Mouse (Mus musculus) limb, embryonic 13.5 days (tissue): ENCODE results near the gene Trim65. TPM values are rescaled to one million over a fixed set of nuclear protein-coding genes. Genes with fewer than 3 reads are reported as not detected.
A peak's percentile ranks its signal among the peaks of the same experiment; 100 is the strongest.

Source experiments
- ATAC-seq: fragments of 200-750 bp; cut with Nextera tagmentation; 2 replicates; pipeline ENCODE4 v1.8.0; 2017; ENCODE audit warnings: low read depth, moderate number of reproducible peaks, moderate TSS enrichment; ENCODE audit not compliant: low FRiP score
- H3K27ac ChIP-seq: fragments of 300-500 bp; sonication (generic); 2 replicates; pipeline ENCODE4 v1.5.1; 2015; ENCODE audit warnings: inconsistent platforms, mild to moderate bottlenecking, moderate library complexity
- H3K27me3 ChIP-seq: fragments of 300-500 bp; sonication (generic); 2 replicates; pipeline ENCODE4 v1.6.1; 2015; ENCODE audit warnings: mild to moderate bottlenecking, inconsistent platforms
- H3K36me3 ChIP-seq: fragments of 300-500 bp; sonication (generic); 2 replicates; pipeline ENCODE4 v1.6.1; 2015; ENCODE audit warnings: inconsistent platforms, mild to moderate bottlenecking, moderate library complexity
- H3K4me1 ChIP-seq: fragments of 300-500 bp; sonication (generic); 2 replicates; pipeline ENCODE4 v1.6.1; 2015; ENCODE audit warnings: inconsistent platforms
- H3K4me2 ChIP-seq: fragments of 300-500 bp; sonication (generic); replicated peaks from 2 replicates; pipeline ENCODE4 v1.6.1; 2015; ENCODE audit warnings: inconsistent platforms, mild to moderate bottlenecking, moderate library complexity
- H3K4me3 ChIP-seq: fragments of 300-500 bp; sonication (generic); 2 replicates; pipeline ENCODE4 v1.5.1; 2015; ENCODE audit warnings: moderate library complexity, mild to moderate bottlenecking, inconsistent platforms
- H3K9ac ChIP-seq: fragments of 300-500 bp; sonication (generic); 2 replicates; pipeline ENCODE4 v1.6.1; 2015; ENCODE audit warnings: mild to moderate bottlenecking, inconsistent platforms
- H3K9me3 ChIP-seq: fragments of 300-500 bp; sonication (generic); 2 replicates; pipeline ENCODE4 v1.6.1; 2016; ENCODE audit warnings: inconsistent platforms
- WGBS: fragments of 180-500 bp; shearing (Covaris S2); methylation state at CpG from one replicate; pipeline ENCODE4 v1.1.7; 2015; 5-methylcytosine and 5-hydroxymethylcytosine counted together
- polyA plus RNA-seq: library from polyadenylated mRNA; unstranded; fragments of >200 nt; fragmentation: Nextera tagmentation; extraction: Ambion mirVana; gene quantifications from 2 replicates; pipeline ENCODE4 v1.2.1, GENCODE M21; 2015

Trim65 gene
- polyA plus RNA-seq, 1 experiment from 2014 or later = 3.2 TPM

- Histone ChIP-seq H3K27ac (no peak overlapping the region), H3K27me3 (no peaks in the 10 kb centered on the region), H3K4me1 (peaks cover 2% of the 10 kb centered on the region), H3K9ac (peak overlapping the region; percentile 35; the same call in 1 of the 2 replicates), H3K4me3 (no peak overlapping the region), H3K9me3 (no peaks in the 10 kb centered on the region), H3K4me2 (no peak overlapping the region), H3K36me3 (peaks cover 84% of the 10 kb centered on the region)
- ATAC-seq = no peak
- WGBS = 65% methylated on average over 12 of the region's 12 CpGs
Observed at GRCm38 (mm10) chr11:116161312-116161711, 30.4 kb upstream of the Trim65 start.

- Histone ChIP-seq H3K36me3 (peaks cover 100% of the 10 kb centered on the region), H3K9ac (no peak overlapping the region), H3K27ac (no peak overlapping the region), H3K4me1 (no peaks in the 10 kb centered on the region), H3K27me3 (no peaks in the 10 kb centered on the region), H3K9me3 (no peaks in the 10 kb centered on the region), H3K4me2 (no peak overlapping the region), H3K4me3 (no peak overlapping the region)
- ATAC-seq = no peak
- WGBS = 100% methylated on average over 2 of the region's 2 CpGs
Observed at GRCm38 (mm10) chr11:116150960-116151359, 20.0 kb upstream of the Trim65 start.

- no peaks in the 10 kb centered on the region for H3K27me3 ChIP-seq
- no peak overlapping the region for H3K27ac ChIP-seq
- H3K4me3 ChIP-seq = no peak overlapping the region
- H3K36me3 ChIP-seq = peaks cover 100% of the 10 kb centered on the region
- no peak overlapping the region for H3K4me2 ChIP-seq
- 77% methylated on average over 6 of the region's 6 CpGs for WGBS
- no peaks in the 10 kb centered on the region for H3K4me1 ChIP-seq
- H3K9me3 ChIP-seq = no peaks in the 10 kb centered on the region
- no peak overlapping the region for H3K9ac ChIP-seq
- ATAC-seq = no peak
Observed at GRCm38 (mm10) chr11:116149341-116149740, 18.4 kb upstream of the Trim65 start.

GRCm38 (mm10) chr11:116148761-116149221, 17.9 kb upstream of the Trim65 start:
- no peaks in the 10 kb centered on the region for H3K27me3 ChIP-seq
- no peak overlapping the region for H3K27ac ChIP-seq
- H3K9ac ChIP-seq = no peak overlapping the region
- 50% methylated on average over 20 of the region's 20 CpGs for WGBS
- H3K36me3 ChIP-seq = peaks cover 100% of the 10 kb centered on the region
- H3K9me3 ChIP-seq = no peaks in the 10 kb centered on the region
- H3K4me2 ChIP-seq = no peak overlapping the region
- H3K4me1 ChIP-seq = no peaks in the 10 kb centered on the region
- no peak overlapping the region for H3K4me3 ChIP-seq
- no peak for ATAC-seq

GRCm38 (mm10) chr11:116146294-116146985, 15.5 kb upstream of the Trim65 start:
- no peak overlapping the region for H3K4me3 ChIP-seq
- 74% methylated on average over 25 of the region's 25 CpGs for WGBS

GRCm38 (mm10) chr11:116145481-116146293, 14.8 kb upstream of the Trim65 start:
- H3K27ac ChIP-seq = no peak overlapping the region
- WGBS = 63% methylated on average over 18 of the region's 18 CpGs
- H3K36me3 ChIP-seq = peaks cover 95% of the 10 kb centered on the region
- H3K4me2 ChIP-seq = no peak overlapping the region
- 0 out of 2 replicates have a peak overlapping the region, but pooled peaks have one; percentile 21 for H3K9ac ChIP-seq
- ATAC-seq = no peak
- H3K4me3 ChIP-seq = no peak overlapping the region
- no peaks in the 10 kb centered on the region for H3K4me1 ChIP-seq
- H3K27me3 ChIP-seq = no peaks in the 10 kb centered on the region
- H3K9me3 ChIP-seq = no peaks in the 10 kb centered on the region

More at GRCm38 (mm10) chr11:116146294-116146985, 15.5 kb upstream of the Trim65 start:
- Histone ChIP-seq H3K4me2 (no peak overlapping the region), H3K4me1 (no peaks in the 10 kb centered on the region), H3K9me3 (no peaks in the 10 kb centered on the region), H3K27ac (no peak overlapping the region; the same call in 1 of the 2 replicates), H3K9ac (no peak overlapping the region), H3K36me3 (peaks cover 99% of the 10 kb centered on the region), H3K27me3 (no peaks in the 10 kb centered on the region)
- no peak for ATAC-seq

- H3K36me3 ChIP-seq = peaks cover 73% of the 10 kb centered on the region
- peaks cover 7% of the 10 kb centered on the region for H3K4me1 ChIP-seq
Observed at GRCm38 (mm10) chr11:116143468-116143867, 12.5 kb upstream of the Trim65 start.

GRCm38 (mm10) chr11:116142211-116142991, 11.5 kb upstream of the Trim65 start:
- Histone ChIP-seq H3K9ac (no peak overlapping the region), H3K9me3 (no peaks in the 10 kb centered on the region), H3K36me3 (peaks cover 62% of the 10 kb centered on the region), H3K4me1 (peaks cover 15% of the 10 kb centered on the region), H3K4me2 (no peak overlapping the region), H3K4me3 (no peak overlapping the region), H3K27ac (no peak overlapping the region; the same call in 1 of the 2 replicates), H3K27me3 (no peaks in the 10 kb centered on the region)
- no peak for ATAC-seq
- WGBS = 71% methylated on average over 10 of the region's 10 CpGs

More at GRCm38 (mm10) chr11:116143468-116143867, 12.5 kb upstream of the Trim65 start:
- Histone ChIP-seq H3K9me3 (no peaks in the 10 kb centered on the region), H3K4me2 (no peak overlapping the region), H3K27me3 (no peaks in the 10 kb centered on the region), H3K9ac (no peak overlapping the region), H3K4me3 (no peak overlapping the region), H3K27ac (no peak overlapping the region)
- ATAC-seq = no peak
- 88% methylated on average over 3 of the region's 3 CpGs for WGBS

GRCm38 (mm10) chr11:116138468-116139138, 7.7 kb upstream of the Trim65 start, which contains the start of gene Mrpl38:
Mrpl38 (minus strand) TSS chr11:116138868.
- Histone ChIP-seq H3K9me3 (no peaks in the 10 kb centered on the region), H3K27ac (peak within 1 kb of the TSS; percentile 79), H3K4me1 (peaks cover 21% of the 10 kb centered on the region), H3K4me3 (peak within 1 kb of the TSS; percentile 92), H3K4me2 (peak within 1 kb of the TSS; percentile 77), H3K27me3 (no peaks in the 10 kb centered on the region), H3K9ac (peak within 1 kb of the TSS; percentile 84), H3K36me3 (peaks cover 49% of the 10 kb centered on the region)
- WGBS = under 1% methylated on average over 60 of the region's 60 CpGs
- peak; percentile 96 for ATAC-seq

- peak overlapping the region; percentile 84 for H3K9ac ChIP-seq
- peaks cover 21% of the 10 kb centered on the region for H3K4me1 ChIP-seq
- H3K36me3 ChIP-seq = peaks cover 49% of the 10 kb centered on the region
- peak overlapping the region; percentile 77 for H3K4me2 ChIP-seq
- WGBS = 1% methylated on average over 20 of the region's 20 CpGs
- no peak for ATAC-seq
- H3K9me3 ChIP-seq = no peaks in the 10 kb centered on the region
- H3K4me3 ChIP-seq = peak overlapping the region; percentile 92
- H3K27me3 ChIP-seq = no peaks in the 10 kb centered on the region
- H3K27ac ChIP-seq = peak overlapping the region; percentile 79
Observed at GRCm38 (mm10) chr11:116138096-116138467, 7.2 kb upstream of the Trim65 start.

- Histone ChIP-seq H3K4me3 (no peak overlapping the region), H3K36me3 (peaks cover 45% of the 10 kb centered on the region), H3K27ac (no peak overlapping the region), H3K4me2 (no peak overlapping the region), H3K9me3 (no peaks in the 10 kb centered on the region), H3K4me1 (peaks cover 39% of the 10 kb centered on the region), H3K9ac (no peak overlapping the region), H3K27me3 (no peaks in the 10 kb centered on the region)
- no peak for ATAC-seq
- 82% methylated on average over 10 of the region's 10 CpGs for WGBS
Observed at GRCm38 (mm10) chr11:116134171-116134570, 3.2 kb upstream of the Trim65 start.
